Mouse (Mus musculus): Measurements from ENCODE around the gene Pilra.

DNA sequence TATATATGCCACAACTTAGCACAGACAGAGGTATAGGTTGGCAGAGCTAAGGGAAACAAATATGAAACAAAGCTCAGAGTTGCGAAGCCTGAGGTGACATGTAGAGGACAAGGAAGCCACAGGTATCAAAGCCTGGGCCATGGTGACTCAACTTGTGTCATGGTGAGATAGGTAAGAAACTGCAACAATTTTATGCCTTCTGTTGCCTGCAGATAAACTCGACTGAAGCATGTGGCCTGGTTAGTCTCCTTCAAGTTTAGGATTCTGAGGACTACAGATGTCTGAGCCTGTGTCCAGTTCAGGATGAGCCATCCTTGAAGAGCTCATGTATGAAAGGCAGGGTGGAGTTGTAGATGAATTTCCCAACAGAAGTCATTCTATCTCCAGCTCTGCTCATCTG, 39.0 kb upstream of the Pilra start:
- TF ChIP-seq CHD2 (IDR thresholded peaks at IDR 0.05; ENCODE audit: low read depth, low read length) (no peak), ZC3H11A (IDR thresholded peaks at IDR 0.05; ENCODE audit: borderline replicate concordance, low read depth, low read length) (no peak), MAFK (IDR thresholded peaks at IDR 0.05; ENCODE audit: insufficient read depth, low read depth, low read length) (no peak)

Data from ES-E14 (cell line).